Mouse (Mus musculus) liver, postnatal 0 days (tissue): ENCODE results near the gene Rasal2.

ENCODE experiments used
- CTCF ChIP-seq: sonication (generic); IDR thresholded peaks from 2 replicates; pipeline ENCODE4 v1.5.1; 2016; ENCODE audit warnings: antibody characterized with exemption, low read depth
- EP300 ChIP-seq: IDR thresholded peaks from 2 replicates; pipeline ENCODE4 v1.6.1; 2016; ENCODE audit warnings: antibody characterized with exemption, low read depth, mild to moderate bottlenecking

- TF ChIP-seq CTCF: no peak
- no peak for TF ChIP-seq EP300
Observed at GRCm38 (mm10) chr1:157290173-157290572, 122.2 kb downstream of the Rasal2 start.
